Comparison of ENCODE assay signal across 24 mouse cellular contexts in the genomic region with DNA sequence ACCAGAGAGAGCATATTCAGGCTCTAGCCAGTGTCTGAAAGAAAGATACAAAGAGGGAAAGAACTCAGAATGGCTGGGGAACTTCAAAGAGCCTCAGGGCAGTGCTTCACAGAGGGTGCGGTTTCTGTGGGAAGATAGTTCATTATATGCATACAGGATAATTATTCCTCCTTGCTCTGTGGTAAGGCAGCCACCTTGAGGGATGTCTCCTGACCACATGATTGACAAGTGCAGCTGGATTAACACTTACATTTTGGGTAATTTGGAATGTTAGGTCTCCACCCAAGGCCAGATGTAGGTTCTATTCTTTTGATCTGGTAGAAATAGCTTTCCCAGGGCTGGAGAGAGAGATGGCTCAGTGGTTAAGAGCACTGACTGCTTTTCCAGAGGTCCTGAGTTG. TPM values are rescaled to one million over a fixed set of nuclear protein-coding genes. Genes with fewer than 3 reads are reported as not detected.
DNase-seq lines count a peak whose midpoint lies in the region; ATAC-seq and TF ChIP-seq lines count a peak whose summit lies in the region.
"Had no signal": no experiment of that assay in that cellular context is flagged by ENCODE, and none has a peak within 500 bp of the region (broad histone marks: within the 10 kb centered on the region; RNA-seq: fewer than 3 reads in every experiment).

No protein-coding gene starts in this region.

- peaks cover 3% of the 10 kb centered on the region for H3K4me1 ChIP-seq in midbrain, embryonic 11.5 days (ENCODE audit: control insufficient read depth, insufficient read depth, low read length)
- peaks cover 3% of the 10 kb centered on the region; the same call in 1 of the 2 replicates for H3K4me1 ChIP-seq in midbrain, postnatal 0 days (ENCODE audit: insufficient read depth, low read length)
- H3K4me1 ChIP-seq in embryonic facial prominence, embryonic 15.5 days = peaks cover 9% of the 10 kb centered on the region; the same call in 1 of the 2 replicates

- H3K36me3 ChIP-seq in midbrain, embryonic 11.5 days (ENCODE audit: control insufficient read depth, insufficient read depth, low read length) = no peaks in the 10 kb centered on the region
- H3K36me3 ChIP-seq in midbrain, postnatal 0 days (ENCODE audit: insufficient read depth, low read length) = no peaks in the 10 kb centered on the region
- no peaks in the 10 kb centered on the region for H3K36me3 ChIP-seq in embryonic facial prominence, embryonic 15.5 days
- H3K36me3 ChIP-seq: embryonic facial prominence, embryonic 13.5 days; forebrain, embryonic 10.5 days; forebrain, embryonic 12.5 days; forebrain, embryonic 15.5 days had no signal

- WGBS in midbrain, embryonic 11.5 days = 67% methylated on average over 1 of the region's 1 CpGs
- WGBS in midbrain, postnatal 0 days = 74% methylated on average over 1 of the region's 1 CpGs
- WGBS in embryonic facial prominence, embryonic 15.5 days = 32% methylated on average over 1 of the region's 1 CpGs

- H3K4me2 ChIP-seq in midbrain, embryonic 11.5 days = no peak overlapping the region
- H3K4me2 ChIP-seq in midbrain, postnatal 0 days (ENCODE audit: low read depth, low read length, poor library complexity, severe bottlenecking) = no peak overlapping the region
- no peak overlapping the region for H3K4me2 ChIP-seq in embryonic facial prominence, embryonic 15.5 days (replicated peaks)
- H3K4me2 ChIP-seq: embryonic facial prominence, embryonic 13.5 days; forebrain, embryonic 12.5 days; forebrain, embryonic 15.5 days had no signal

- ATAC-seq in midbrain, embryonic 11.5 days (ENCODE audit: low FRiP score) = no peak
- ATAC-seq in midbrain, postnatal 0 days (ENCODE audit: low FRiP score) = no peak
- peak; percentile 31; the same call in 1 of the 2 replicates for ATAC-seq in embryonic facial prominence, embryonic 15.5 days (ENCODE audit: insufficient number of reproducible peaks, low FRiP score, low TSS enrichment, low read depth)
- ATAC-seq: activated CD4-positive, CD25-positive, alpha-beta regulatory T cell, adult 4 months; forebrain, embryonic 15.5 days; forebrain, postnatal 0 days had no signal

- H3K4me3 ChIP-seq in midbrain, embryonic 11.5 days (ENCODE audit: low read depth, low read length) = no peak overlapping the region
- no peak overlapping the region for H3K4me3 ChIP-seq in midbrain, postnatal 0 days (ENCODE audit: low read depth, low read length)
- no peak overlapping the region for H3K4me3 ChIP-seq in embryonic facial prominence, embryonic 15.5 days (replicated peaks)
- H3K4me3 ChIP-seq: embryonic facial prominence, embryonic 13.5 days; erythroblast, embryonic 14.5 days; forebrain, embryonic 10.5 days; forebrain, embryonic 12.5 days; forebrain, embryonic 15.5 days had no signal

- H3K27ac ChIP-seq in midbrain, embryonic 11.5 days (ENCODE audit: low read depth, low read length) = no peak overlapping the region
- no peak overlapping the region for H3K27ac ChIP-seq in midbrain, postnatal 0 days (ENCODE audit: low read depth, low read length)
- no peak overlapping the region for H3K27ac ChIP-seq in embryonic facial prominence, embryonic 15.5 days (replicated peaks)
- H3K27ac ChIP-seq: embryonic facial prominence, embryonic 13.5 days; forebrain, embryonic 10.5 days; forebrain, embryonic 12.5 days; forebrain, embryonic 15.5 days had no signal

- peaks cover 28% of the 10 kb centered on the region for H3K27me3 ChIP-seq in midbrain, embryonic 11.5 days (ENCODE audit: control insufficient read depth, insufficient read depth, low read length)
- H3K27me3 ChIP-seq in midbrain, postnatal 0 days (ENCODE audit: insufficient read depth, low read length) = peaks cover 25% of the 10 kb centered on the region; the same call in 1 of the 2 replicates
- H3K27me3 ChIP-seq in embryonic facial prominence, embryonic 15.5 days = peaks cover 26% of the 10 kb centered on the region

- no peaks in the 10 kb centered on the region for H3K9me3 ChIP-seq in midbrain, embryonic 11.5 days (ENCODE audit: control insufficient read depth, low read length)
- H3K9me3 ChIP-seq in midbrain, postnatal 0 days (ENCODE audit: low read length) = no peaks in the 10 kb centered on the region
- H3K9me3 ChIP-seq in embryonic facial prominence, embryonic 15.5 days (replicated peaks) = no peaks in the 10 kb centered on the region
- H3K9me3 ChIP-seq: embryonic facial prominence, embryonic 13.5 days; forebrain, embryonic 10.5 days; forebrain, embryonic 12.5 days; forebrain, embryonic 15.5 days had no signal

- peak; percentile 0 for DNase-seq in adrenal gland, postnatal 14 days
- DNase-seq in adrenal gland, adult 18-20 months (ENCODE audit: low spot score in 2 of 2) = no peak
- peak; percentile 49 for DNase-seq in midbrain, embryonic 11.5 days (ENCODE audit: low spot score, missing footprints)
- DNase-seq in midbrain, postnatal 0 days (ENCODE audit: low spot score) = no peak
- no peak for DNase-seq in urinary bladder, postnatal 10 days (ENCODE audit: low spot score)
- DNase-seq in kidney, adult 11 months = no peak
- DNase-seq: adrenal gland, adult 2 months; adrenal gland, postnatal 10 days; adrenal gland, postnatal 36 days; B cell, adult 2 months; cerebellum, adult 11-12 months; cerebellum, adult 2 months; cerebellum, adult 9-10 months; cerebellum, postnatal 10 days; cerebellum, postnatal 25 days; forebrain, postnatal 0 days had no signal

- no peak overlapping the region for H3K9ac ChIP-seq in midbrain, embryonic 11.5 days (ENCODE audit: low read length)
- H3K9ac ChIP-seq in midbrain, postnatal 0 days (replicated peaks; ENCODE audit: low read length, poor library complexity, severe bottlenecking) = no peak overlapping the region
- H3K9ac ChIP-seq in embryonic facial prominence, embryonic 15.5 days = no peak overlapping the region
- H3K9ac ChIP-seq: embryonic facial prominence, embryonic 13.5 days; forebrain, embryonic 12.5 days; forebrain, embryonic 15.5 days; forebrain, postnatal 0 days had no signal

- no peak for TF ChIP-seq CTCF in midbrain, postnatal 0 days (IDR thresholded peaks at IDR 0.05)

RNA-seq across cellular contexts. Expression of a gene that starts 3.1 kb away (rescaled TPM):
- total RNA-seq in adrenal gland, postnatal 14 days (2021) = 31.6 and 32.6 TPM in 2 replicates
- 10 to 100 TPM; 32.3 to 64.9 TPM for total RNA-seq in adrenal gland, adult 18-20 months (2021)
- polyA plus RNA-seq in midbrain, embryonic 11.5 days (2014; fragmentation: Nextera tagmentation; extraction: Ambion mirVana) = 0.50 and 0.52 TPM in 2 replicates
- 6.6 and 7.1 TPM in 2 replicates for total RNA-seq in midbrain, postnatal 0 days (2014; rRNA removed)
- 0.55 and 0.85 TPM in 2 replicates for polyA plus RNA-seq in midbrain, postnatal 0 days (2015; fragmentation: Nextera tagmentation; extraction: Ambion mirVana)
- polyA plus RNA-seq in embryonic facial prominence, embryonic 15.5 days (2015; fragmentation: Nextera tagmentation; extraction: Ambion mirVana) = 1.6 and 2.5 TPM in 2 replicates
- total RNA-seq: MEL had no signal
- polyA plus RNA-seq: activated CD4-positive, CD25-positive, alpha-beta regulatory T cell, adult 4 months had no signal

RNA-seq across cellular contexts. Expression of a gene that starts 39.9 kb away (rescaled TPM):
- 269 and 327 TPM in 2 replicates for total RNA-seq in adrenal gland, postnatal 14 days (2021)
- 100 to 1,000 TPM; 381 to 428 TPM for total RNA-seq in adrenal gland, adult 18-20 months (2021)
- 107 and 110 TPM in 2 replicates for polyA plus RNA-seq in midbrain, embryonic 11.5 days (2014; fragmentation: Nextera tagmentation; extraction: Ambion mirVana)
- total RNA-seq in midbrain, postnatal 0 days (2014; rRNA removed) = 46.3 and 56.1 TPM in 2 replicates
- polyA plus RNA-seq in midbrain, postnatal 0 days (2015; fragmentation: Nextera tagmentation; extraction: Ambion mirVana) = 121 and 124 TPM in 2 replicates
- 191 and 202 TPM in 2 replicates for polyA plus RNA-seq in embryonic facial prominence, embryonic 15.5 days (2015; fragmentation: Nextera tagmentation; extraction: Ambion mirVana)

Comparison
In these comparisons a context has a peak if more than half of its experiments do, and no peak if none do; other contexts are left out.
1. DNase-seq: peak in adrenal gland, postnatal 14 days (single experiment) and midbrain, embryonic 11.5 days (single experiment); none in adrenal gland, adult 18-20 months (0 of 2), midbrain, postnatal 0 days (single experiment), urinary bladder, postnatal 10 days (single experiment) and kidney, adult 11 months (single experiment).